Comparison of ENCODE assay signal across 8 mouse cellular contexts in the genomic region with DNA sequence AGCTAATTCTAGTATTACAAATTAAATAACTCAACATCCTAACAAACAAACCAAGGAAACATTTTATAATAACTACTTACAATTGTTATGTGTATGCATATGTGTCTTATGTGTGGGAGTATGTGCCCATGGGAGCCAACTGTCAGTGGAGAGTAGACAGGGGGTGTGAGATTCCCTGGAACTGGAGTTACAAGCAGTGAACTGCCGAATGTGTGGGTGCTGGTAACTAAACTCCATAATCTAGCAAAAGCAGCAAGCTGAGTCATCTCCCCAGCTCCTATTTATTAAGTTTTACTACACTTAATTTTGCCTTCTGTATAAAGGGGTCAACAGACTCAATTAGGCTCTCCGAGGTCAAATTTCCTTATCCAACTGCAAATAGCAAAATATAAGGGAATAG. TPM values are rescaled to one million over a fixed set of nuclear protein-coding genes. Genes with fewer than 3 reads are reported as not detected.
DNase-seq lines count a peak whose midpoint lies in the region; ATAC-seq and TF ChIP-seq lines count a peak whose summit lies in the region.

No protein-coding gene starts in this region.

- H3K9ac ChIP-seq in lung, embryonic 16.5 days (ENCODE audit: low read length): peak overlapping the region; percentile 53
- peak overlapping the region; percentile 96 for H3K9ac ChIP-seq in heart, postnatal 0 days (replicated peaks; ENCODE audit: low read depth, low read length)
- H3K9ac ChIP-seq in liver, embryonic 15.5 days: peak overlapping the region; percentile 86

- WGBS in lung, embryonic 16.5 days: 45% methylated on average over 2 of the region's 2 CpGs
- WGBS in heart, postnatal 0 days: 62% methylated on average over 2 of the region's 2 CpGs
- 32% methylated on average over 2 of the region's 2 CpGs for WGBS in liver, embryonic 15.5 days (ENCODE audit: insufficient replicate concordance)

- peaks cover 5% of the 10 kb centered on the region; the same call in 1 of the 2 replicates for H3K36me3 ChIP-seq in lung, embryonic 16.5 days (ENCODE audit: control insufficient read depth, insufficient read depth, low read length)
- H3K36me3 ChIP-seq in heart, postnatal 0 days (replicated peaks; ENCODE audit: control insufficient read depth, insufficient read depth, low read length): peaks cover 16% of the 10 kb centered on the region
- peaks cover 20% of the 10 kb centered on the region for H3K36me3 ChIP-seq in liver, embryonic 15.5 days (replicated peaks)

- H3K27me3 ChIP-seq in lung, embryonic 16.5 days (ENCODE audit: control insufficient read depth, insufficient read depth, low read depth, low read length): no peaks in the 10 kb centered on the region
- H3K27me3 ChIP-seq in heart, postnatal 0 days (ENCODE audit: control insufficient read depth, insufficient read depth, low read length): no peaks in the 10 kb centered on the region
- no peaks in the 10 kb centered on the region for H3K27me3 ChIP-seq in liver, embryonic 15.5 days

- DNase-seq in lung, postnatal 4 days: no peak
- peak; percentile 60 for DNase-seq in c-Kit-positive CD71-positive TER-119-positive erythroid progenitor cells, embryonic 14.5 days (ENCODE audit: low spot score)
- no peak for DNase-seq in heart, postnatal 0 days (ENCODE audit: low spot score)
- DNase-seq in gastrocnemius, postnatal 10 days: no peak
- DNase-seq in adrenal gland, adult 8-10 months: no peak
- DNase-seq in right cerebral cortex, postnatal 10 days (ENCODE audit: low spot score in 2 of 2): no peak

- no peak overlapping the region for H3K27ac ChIP-seq in lung, embryonic 16.5 days (ENCODE audit: low read length)
- no peak overlapping the region for H3K27ac ChIP-seq in heart, postnatal 0 days (ENCODE audit: low read depth)
- peak overlapping the region; percentile 98; the same call in 1 of the 2 replicates for H3K27ac ChIP-seq in liver, embryonic 15.5 days (replicated peaks)

- H3K9me3 ChIP-seq in lung, embryonic 16.5 days (ENCODE audit: control insufficient read depth, low read length): no peaks in the 10 kb centered on the region
- H3K9me3 ChIP-seq in heart, postnatal 0 days (replicated peaks; ENCODE audit: control insufficient read depth, low read length): no peaks in the 10 kb centered on the region
- no peaks in the 10 kb centered on the region for H3K9me3 ChIP-seq in liver, embryonic 15.5 days (replicated peaks)

- H3K4me3 ChIP-seq in lung, embryonic 16.5 days (ENCODE audit: low read length): peak overlapping the region; percentile 92
- peak overlapping the region; percentile 84 for H3K4me3 ChIP-seq in heart, postnatal 0 days (ENCODE audit: low read depth, low read length)
- peak overlapping the region; percentile 85 for H3K4me3 ChIP-seq in liver, embryonic 15.5 days (replicated peaks)

- H3K4me1 ChIP-seq in lung, embryonic 16.5 days (replicated peaks; ENCODE audit: control insufficient read depth, insufficient read depth, low read length): peaks cover 6% of the 10 kb centered on the region
- H3K4me1 ChIP-seq in heart, postnatal 0 days (ENCODE audit: control insufficient read depth, insufficient read depth): peaks cover 25% of the 10 kb centered on the region
- H3K4me1 ChIP-seq in liver, embryonic 15.5 days (replicated peaks): peaks cover 22% of the 10 kb centered on the region

- ATAC-seq in lung, embryonic 16.5 days (ENCODE audit: low read depth): no peak
- no peak for ATAC-seq in heart, postnatal 0 days (ENCODE audit: insufficient read depth, low read depth)
- ATAC-seq in liver, embryonic 15.5 days (ENCODE audit: insufficient read depth): no peak

- TF ChIP-seq EP300 in heart, postnatal 0 days (IDR thresholded peaks at IDR 0.05; ENCODE audit: low read depth): no peak

- TF ChIP-seq CTCF in heart, postnatal 0 days (IDR thresholded peaks at IDR 0.05; ENCODE audit: low read depth): no peak

- peak overlapping the region; percentile 69 for H3K4me2 ChIP-seq in lung, embryonic 16.5 days (ENCODE audit: low read depth, low read length)
- H3K4me2 ChIP-seq in heart, postnatal 0 days (ENCODE audit: low read depth, low read length): peak overlapping the region; percentile 75
- peak overlapping the region; percentile 67 for H3K4me2 ChIP-seq in liver, embryonic 15.5 days

RNA-seq across cellular contexts. Expression of gene Serinc1, which starts 1.3 kb away (rescaled TPM):
- 137 and 146 TPM in 2 replicates for polyA plus RNA-seq in lung, embryonic 16.5 days (2015; fragmentation: Nextera tagmentation; extraction: Ambion mirVana)
- total RNA-seq in heart, postnatal 0 days (2014; rRNA removed; ENCODE audit: low replicate concordance): 143 and 145 TPM in 2 replicates
- polyA plus RNA-seq in heart, postnatal 0 days (2015; fragmentation: Nextera tagmentation; extraction: Ambion mirVana): 155 and 158 TPM in 2 replicates
- 73.2 and 73.9 TPM in 2 replicates for polyA plus RNA-seq in liver, embryonic 15.5 days (2015; fragmentation: Nextera tagmentation; extraction: Ambion mirVana)
- 100 to 1,000 TPM; 170 to 176 TPM for total RNA-seq in gastrocnemius, postnatal 10 days (2021)
- 100 to 1,000 TPM; 321 to 388 (median 383) TPM for total RNA-seq in adrenal gland, adult 8-10 months (2022)

RNA-seq across cellular contexts. Expression of gene Hsf2, which starts 44.9 kb away (rescaled TPM):
- polyA plus RNA-seq in lung, embryonic 16.5 days (2015; fragmentation: Nextera tagmentation; extraction: Ambion mirVana): 20.5 and 25.3 TPM in 2 replicates
- total RNA-seq in heart, postnatal 0 days (2014; rRNA removed; ENCODE audit: low replicate concordance): 22.3 and 31.2 TPM in 2 replicates
- 24.7 and 25.5 TPM in 2 replicates for polyA plus RNA-seq in heart, postnatal 0 days (2015; fragmentation: Nextera tagmentation; extraction: Ambion mirVana)
- 8.5 and 9.8 TPM in 2 replicates for polyA plus RNA-seq in liver, embryonic 15.5 days (2015; fragmentation: Nextera tagmentation; extraction: Ambion mirVana)
- 10 to 100 TPM; 30.5 to 35.7 TPM for total RNA-seq in gastrocnemius, postnatal 10 days (2021)
- 10 to 100 TPM; 15.4 to 19.4 (median 18.0) TPM for total RNA-seq in adrenal gland, adult 8-10 months (2022)
